Mouse (Mus musculus) stomach, postnatal 0 days (tissue): ENCODE data around the gene C1d.

Source experiments
- CTCF ChIP-seq: IDR thresholded peaks from 2 replicates; pipeline ENCODE4 v1.5.1; 2016; ENCODE audit warnings: antibody characterized with exemption, low read depth, mild to moderate bottlenecking, moderate library complexity
- EP300 ChIP-seq: optimal IDR thresholded peaks from 2 replicates; pipeline ENCODE3; 2016; ENCODE audit warnings: antibody characterized with exemption

GRCm38 (mm10) chr11:17221126-17221525 is 36.3 kb upstream of the C1d start:
- TF ChIP-seq CTCF, result no peak
- no peak for TF ChIP-seq EP300
